ENCODE assay signal across 18 mouse cellular contexts in genomic region chr5:90213356-90213755, GRCm38 (mm10).
"Had no signal": no experiment of that assay in that cellular context is flagged by ENCODE, and none has a peak within 500 bp of the region (broad histone marks: within the 10 kb centered on the region; RNA-seq: fewer than 3 reads in every experiment).

No protein-coding gene starts in this region.

- H3K4me2 ChIP-seq: liver, embryonic 13.5 days; liver, embryonic 15.5 days; lung, embryonic 15.5 days; midbrain, embryonic 12.5 days; midbrain, embryonic 15.5 days; neural tube, embryonic 12.5 days had no signal

- H3K9ac ChIP-seq: liver, embryonic 13.5 days; liver, embryonic 15.5 days; liver, postnatal 0 days; lung, embryonic 15.5 days; midbrain, embryonic 12.5 days; midbrain, embryonic 15.5 days; neural tube, embryonic 12.5 days had no signal

- ATAC-seq: liver, postnatal 0 days; lung, postnatal 0 days; midbrain, embryonic 15.5 days had no signal

- H3K9me3 ChIP-seq: liver, embryonic 13.5 days; liver, embryonic 15.5 days; lung, embryonic 15.5 days; midbrain, embryonic 12.5 days; midbrain, embryonic 15.5 days; neural tube, embryonic 12.5 days had no signal

- H3K27ac ChIP-seq: liver, embryonic 13.5 days; liver, embryonic 15.5 days; lung, embryonic 15.5 days; macrophage; midbrain, embryonic 12.5 days; midbrain, embryonic 15.5 days; neural tube, embryonic 12.5 days had no signal

- H3K4me1 ChIP-seq: liver, embryonic 13.5 days; liver, embryonic 15.5 days; lung, embryonic 15.5 days; megakaryocyte, embryonic 14.5 days; midbrain, embryonic 12.5 days; midbrain, embryonic 15.5 days; neural tube, embryonic 12.5 days had no signal

- H3K27me3 ChIP-seq: liver, embryonic 13.5 days; liver, embryonic 15.5 days; lung, embryonic 15.5 days; megakaryocyte, embryonic 14.5 days; midbrain, embryonic 12.5 days; midbrain, embryonic 15.5 days; neural tube, embryonic 12.5 days had no signal

- DNase-seq: liver, embryonic 13.5 days; liver, postnatal 0 days; lung, adult 2 months; lung, postnatal 14 days; lung, postnatal 36 days; right cerebral cortex, postnatal 14 days; spleen, adult 18-20 months; thymus, adult 18-20 months; thymus, postnatal 14 days; thymus, postnatal 4 days had no signal

- H3K4me3 ChIP-seq: liver, embryonic 13.5 days; liver, embryonic 15.5 days; lung, embryonic 15.5 days; megakaryocyte, embryonic 14.5 days; midbrain, embryonic 12.5 days; midbrain, embryonic 15.5 days; neural tube, embryonic 12.5 days had no signal
